Mouse (Mus musculus) midbrain, postnatal 0 days (tissue): ENCODE data around the gene Fgf13. TPM values are rescaled to one million over a fixed set of nuclear protein-coding genes. Genes with fewer than 3 reads are reported as not detected.

Experiments used
- ATAC-seq: fragments of 200-750 bp; cut with Nextera tagmentation; 2 replicates; pipeline ENCODE4 v1.8.0; 2017; ENCODE audit warnings: moderate number of reproducible peaks, mild to moderate bottlenecking, moderate TSS enrichment, moderate library complexity; ENCODE audit not compliant: low FRiP score
- DNase-seq: peaks from one replicate; pipeline ENCODE4 v3.0.0-alpha.2; 2015; ENCODE audit warnings: low spot score
- H3K27ac ChIP-seq: fragments of 300-500 bp; sonication (generic); 2 replicates; pipeline ENCODE4 v1.5.1; 2014; ENCODE audit warnings: low read depth, mild to moderate bottlenecking, low read length, mixed read lengths
- H3K27me3 ChIP-seq: fragments of 300-500 bp; sonication (generic); 2 replicates; pipeline ENCODE4 v1.6.1; 2014; ENCODE audit warnings: low read length, control low read depth, mixed read lengths; ENCODE audit not compliant: insufficient read depth
- H3K36me3 ChIP-seq: fragments of 300-500 bp; sonication (generic); 2 replicates; pipeline ENCODE4 v1.6.1; 2014; ENCODE audit warnings: low read length, control low read depth, mixed read lengths; ENCODE audit not compliant: insufficient read depth
- H3K4me1 ChIP-seq: fragments of 300-500 bp; sonication (generic); 2 replicates; pipeline ENCODE4 v1.6.1; 2014; ENCODE audit warnings: mild to moderate bottlenecking, control low read depth, antibody characterized with exemption, low read length, mixed read lengths; ENCODE audit not compliant: insufficient read depth
- H3K4me2 ChIP-seq: fragments of 300-500 bp; sonication (generic); 2 replicates; pipeline ENCODE4 v1.6.1; 2014; ENCODE audit warnings: low read depth, mild to moderate bottlenecking, low read length, mixed read lengths; ENCODE audit not compliant: poor library complexity, severe bottlenecking
- H3K4me3 ChIP-seq: fragments of 300-500 bp; sonication (generic); 2 replicates; pipeline ENCODE4 v1.5.1; 2014; ENCODE audit warnings: low read depth, mild to moderate bottlenecking, low read length, moderate library complexity
- H3K9ac ChIP-seq: fragments of 300-500 bp; sonication (generic); replicated peaks from 2 replicates; pipeline ENCODE4 v1.6.1; 2014; ENCODE audit warnings: mild to moderate bottlenecking, low read length, moderate library complexity, mixed read lengths; ENCODE audit not compliant: poor library complexity, severe bottlenecking
- H3K9me3 ChIP-seq: fragments of 300-500 bp; sonication (generic); 2 replicates; pipeline ENCODE4 v1.6.1; 2016; ENCODE audit warnings: low read length, control low read depth
- CTCF ChIP-seq: IDR thresholded peaks from 2 replicates; pipeline ENCODE4 v1.5.1; 2016; ENCODE audit warnings: antibody characterized with exemption, mild to moderate bottlenecking
- WGBS: fragments of 180-500 bp; shearing (Covaris S2); extraction: QIAGEN DNeasy Blood & Tissue Kit; methylation state at CpG from one replicate; pipeline ENCODE4 v1.1.7; 2014; 5-methylcytosine and 5-hydroxymethylcytosine counted together
- polyA plus RNA-seq: library from polyadenylated mRNA; unstranded; fragments of >200 nt; fragmentation: Nextera tagmentation; extraction: Ambion mirVana; gene quantifications from 2 replicates; pipeline ENCODE4 v1.2.1, GENCODE M21; 2015
- total RNA-seq: library from RNA; depleted of rRNA; stranded (reverse); fragments of >200 nt; gene quantifications from 2 replicates; pipeline ENCODE4 v1.2.3, GENCODE M21; 2014

The Fgf13 gene
- total and polyA plus RNA-seq, 2 experiments from 2014 or later: 150 to 228 TPM

DNA sequence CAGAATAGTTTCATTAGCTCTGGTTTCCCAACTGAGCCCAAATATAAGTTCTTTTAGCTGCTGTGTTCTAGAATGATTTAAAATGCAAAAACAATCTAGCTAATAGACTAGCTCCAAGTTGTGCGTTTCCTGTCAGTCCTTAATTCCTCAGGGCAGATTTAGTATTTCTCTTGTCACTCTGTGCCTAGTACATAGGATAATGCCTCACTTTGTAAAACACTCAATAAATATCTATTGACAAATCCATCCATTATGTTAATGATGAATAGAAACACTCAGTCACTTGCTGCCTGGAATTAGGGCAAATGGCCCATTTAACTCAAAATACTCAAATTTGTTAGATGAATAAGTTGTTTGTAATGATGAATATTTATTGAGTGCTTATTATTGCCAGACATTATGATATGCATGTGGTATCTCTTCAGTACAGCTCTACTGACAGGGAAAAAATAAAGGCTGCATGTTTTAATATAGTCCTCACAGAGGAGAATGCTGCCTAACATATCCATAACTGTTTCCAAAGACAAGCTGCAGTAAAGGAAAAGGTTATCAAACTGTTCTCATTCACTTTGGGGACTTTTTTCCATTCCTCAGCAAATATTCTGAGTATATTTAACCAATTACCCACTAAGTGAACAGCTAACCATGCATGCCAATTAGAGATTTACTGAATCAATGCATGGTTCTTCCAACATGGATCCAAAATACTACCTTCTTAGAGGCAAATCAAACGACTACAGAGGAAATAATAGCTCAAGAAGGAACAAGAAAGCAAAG, 327.0 kb downstream of the Fgf13 start:
- no peak overlapping the region for H3K9ac ChIP-seq
- no peak overlapping the region for H3K4me2 ChIP-seq
- H3K4me3 ChIP-seq: no peak overlapping the region
- TF ChIP-seq CTCF: no peak
- H3K36me3 ChIP-seq: no peaks in the 10 kb centered on the region
- ATAC-seq (no peak), DNase-seq (no peak)
- no peaks in the 10 kb centered on the region for H3K27me3 ChIP-seq
- no peaks in the 10 kb centered on the region for H3K9me3 ChIP-seq
- 38% methylated on average over 2 of the region's 2 CpGs for WGBS
- no peak overlapping the region for H3K27ac ChIP-seq
- H3K4me1 ChIP-seq: no peaks in the 10 kb centered on the region

DNA sequence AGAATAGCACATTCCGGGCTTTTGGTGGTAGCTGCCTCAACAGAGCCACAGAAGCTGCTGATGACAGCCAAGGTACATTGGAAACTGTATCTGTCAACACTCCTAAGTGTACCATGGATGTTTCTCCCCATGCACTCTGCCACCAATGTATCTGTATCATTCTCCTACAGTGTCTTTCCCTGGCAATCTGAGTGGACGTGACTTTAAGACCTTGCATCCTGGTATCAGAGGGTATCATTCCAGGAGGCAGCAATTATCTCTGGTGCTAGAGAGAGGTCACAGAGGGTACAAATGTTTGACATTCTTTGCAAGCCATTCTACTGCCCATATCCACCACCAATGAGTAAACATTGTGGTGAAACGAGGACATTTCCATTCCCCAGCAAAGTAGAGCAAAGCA, 347.2 kb downstream of the Fgf13 start:
- no peaks in the 10 kb centered on the region for H3K36me3 ChIP-seq
- WGBS: 71% methylated on average over 3 of the region's 3 CpGs
- H3K4me2 ChIP-seq: no peak overlapping the region
- no peaks in the 10 kb centered on the region for H3K9me3 ChIP-seq
- H3K27me3 ChIP-seq: no peaks in the 10 kb centered on the region
- no peak for TF ChIP-seq CTCF
- no peak overlapping the region for H3K27ac ChIP-seq
- DNase-seq (no peak), ATAC-seq (no peak)
- no peaks in the 10 kb centered on the region for H3K4me1 ChIP-seq
- no peak overlapping the region for H3K4me3 ChIP-seq
- no peak overlapping the region for H3K9ac ChIP-seq

DNA sequence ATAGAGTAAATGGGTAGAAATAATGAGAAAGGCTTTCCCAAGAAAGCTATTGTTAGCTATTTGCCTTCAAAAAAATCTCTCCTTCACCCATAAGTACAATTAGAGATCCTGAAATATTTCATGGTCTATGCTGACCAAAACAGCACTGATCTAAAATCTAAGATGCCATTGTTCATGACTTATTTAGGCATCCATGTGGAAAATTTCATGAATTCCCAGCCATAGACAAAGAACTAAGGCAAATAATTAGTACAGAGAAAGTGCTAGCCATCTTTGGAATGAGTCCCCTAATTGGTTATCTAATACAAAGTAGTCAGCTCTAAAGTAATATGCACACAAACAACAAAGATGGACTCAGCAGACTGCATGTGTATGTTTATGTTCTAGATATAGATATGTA, 366.7 kb downstream of the Fgf13 start:
- Histone ChIP-seq H3K27ac (no peak overlapping the region), H3K9ac (no peak overlapping the region), H3K36me3 (no peaks in the 10 kb centered on the region), H3K9me3 (no peaks in the 10 kb centered on the region), H3K4me1 (no peaks in the 10 kb centered on the region), H3K4me3 (no peak overlapping the region), H3K4me2 (no peak overlapping the region), H3K27me3 (no peaks in the 10 kb centered on the region)
- TF ChIP-seq CTCF: no peak
- ATAC-seq (no peak), DNase-seq (no peak)

DNA sequence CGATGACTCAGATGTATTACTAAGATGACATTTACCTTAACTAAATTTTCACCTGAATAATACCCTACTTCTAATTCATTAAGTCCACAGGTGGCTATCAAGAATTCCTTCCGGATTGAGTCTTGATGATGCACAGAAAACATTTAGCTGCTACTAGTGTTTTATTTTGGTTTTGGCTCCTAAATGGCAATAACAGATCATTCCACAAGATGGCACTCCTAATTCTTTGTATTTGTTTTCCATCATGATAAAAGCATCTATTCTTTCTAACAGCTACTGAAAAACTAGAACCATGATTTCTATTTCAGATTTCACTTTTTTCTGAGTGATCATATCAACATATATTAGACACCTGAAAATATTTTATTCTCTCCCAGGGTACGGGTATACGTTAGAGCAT, 373.7 kb downstream of the Fgf13 start:
- ATAC-seq (no peak), DNase-seq (peak; percentile 53)
- H3K4me2 ChIP-seq: no peak overlapping the region
- H3K27me3 ChIP-seq: no peaks in the 10 kb centered on the region
- no peaks in the 10 kb centered on the region for H3K9me3 ChIP-seq
- no peak overlapping the region for H3K4me3 ChIP-seq
- WGBS: 76% methylated on average over 4 of the region's 4 CpGs
- no peak overlapping the region for H3K27ac ChIP-seq
- no peak overlapping the region for H3K9ac ChIP-seq
- H3K36me3 ChIP-seq: no peaks in the 10 kb centered on the region
- no peaks in the 10 kb centered on the region for H3K4me1 ChIP-seq
- TF ChIP-seq CTCF: peak; percentile 74

DNA sequence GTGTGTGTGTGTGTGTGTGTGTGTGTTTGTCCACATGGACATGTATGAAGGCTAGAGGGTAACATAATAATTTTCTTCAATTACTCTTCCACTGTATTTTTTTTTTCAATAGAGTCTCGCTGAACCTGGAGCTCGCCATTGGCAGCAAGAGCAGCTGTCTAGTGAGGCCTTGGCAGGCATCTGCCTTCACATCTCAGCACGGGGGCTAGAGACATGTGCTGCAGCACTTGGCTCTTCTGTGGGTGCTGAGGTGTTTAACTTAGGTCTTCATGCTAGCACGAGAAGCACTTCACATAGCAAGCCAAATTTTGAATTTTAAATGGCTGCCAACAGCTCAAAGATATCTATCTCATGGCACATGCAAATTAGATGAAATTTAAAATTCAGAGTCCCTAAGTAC, 380.9 kb downstream of the Fgf13 start:
- no peaks in the 10 kb centered on the region for H3K4me1 ChIP-seq
- H3K4me3 ChIP-seq: no peak overlapping the region
- H3K9me3 ChIP-seq: no peaks in the 10 kb centered on the region
- no peaks in the 10 kb centered on the region for H3K36me3 ChIP-seq
- no peak for TF ChIP-seq CTCF
- 82% methylated on average over 4 of the region's 4 CpGs for WGBS
- ATAC-seq (no peak), DNase-seq (peak; percentile 1)
- no peak overlapping the region for H3K9ac ChIP-seq
- no peak overlapping the region for H3K4me2 ChIP-seq
- H3K27ac ChIP-seq: no peak overlapping the region
- H3K27me3 ChIP-seq: no peaks in the 10 kb centered on the region

DNA sequence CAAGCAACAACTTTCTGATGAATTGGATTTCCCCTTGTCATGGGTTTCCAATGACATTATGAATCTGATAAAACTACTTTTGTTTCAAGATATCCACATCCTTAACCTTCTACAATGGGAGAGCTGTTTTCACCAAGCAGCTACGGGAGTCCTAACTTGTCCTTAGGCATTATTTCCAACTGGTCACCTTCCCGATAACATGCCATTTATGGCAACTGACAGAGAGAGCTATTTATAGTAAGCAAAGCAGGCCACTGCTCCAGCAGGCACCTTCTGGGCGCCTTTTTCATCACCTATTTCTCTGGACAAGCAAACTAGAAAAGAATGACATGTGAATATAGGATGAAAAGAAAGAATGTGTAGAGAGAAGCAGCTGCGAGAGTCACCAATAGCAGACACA, 385.5 kb downstream of the Fgf13 start:
- Histone ChIP-seq H3K9me3 (no peaks in the 10 kb centered on the region), H3K4me1 (no peaks in the 10 kb centered on the region), H3K27me3 (no peaks in the 10 kb centered on the region), H3K27ac (no peak overlapping the region), H3K9ac (no peak overlapping the region), H3K4me3 (no peak overlapping the region), H3K36me3 (no peaks in the 10 kb centered on the region), H3K4me2 (no peak overlapping the region)
- WGBS: 53% methylated on average over 4 of the region's 4 CpGs
- DNase-seq (no peak), ATAC-seq (no peak)
- no peak for TF ChIP-seq CTCF
